ENCODE assay signal across 11 mouse cellular contexts in genomic region chr9:55538377-55538776, GRCm38 (mm10). TPM values are rescaled to one million over a fixed set of nuclear protein-coding genes. Genes with fewer than 3 reads are reported as not detected.
DNase-seq lines count a peak whose midpoint lies in the region; ATAC-seq and TF ChIP-seq lines count a peak whose summit lies in the region.
"Had no signal": no experiment of that assay in that cellular context is flagged by ENCODE, and none has a peak within 500 bp of the region (broad histone marks: within the 10 kb centered on the region; RNA-seq: fewer than 3 reads in every experiment).

Gene Isl2, plus strand, starts transcription at chr9:55538672.

- no peaks in the 10 kb centered on the region for H3K36me3 ChIP-seq in forebrain, embryonic 13.5 days (ENCODE audit: poor library complexity, severe bottlenecking)
- no peaks in the 10 kb centered on the region for H3K36me3 ChIP-seq in forebrain, postnatal 0 days (ENCODE audit: insufficient read depth)
- no peaks in the 10 kb centered on the region for H3K36me3 ChIP-seq in liver, embryonic 12.5 days
- no peaks in the 10 kb centered on the region for H3K36me3 ChIP-seq in liver, postnatal 0 days (replicated peaks; ENCODE audit: insufficient read depth, low read length)

- no peak for TF ChIP-seq CTCF in forebrain, postnatal 0 days (IDR thresholded peaks at IDR 0.05; ENCODE audit: low read depth)
- TF ChIP-seq CTCF in liver, postnatal 0 days (IDR thresholded peaks at IDR 0.05; ENCODE audit: low read depth): no peak
- TF ChIP-seq CTCF in left cerebral cortex, adult 2 months (IDR thresholded peaks at IDR 0.05): no peak

- H3K4me1 ChIP-seq in forebrain, embryonic 13.5 days: peaks cover 26% of the 10 kb centered on the region
- H3K4me1 ChIP-seq in forebrain, postnatal 0 days (ENCODE audit: insufficient read depth): no peaks in the 10 kb centered on the region
- H3K4me1 ChIP-seq in liver, embryonic 12.5 days: peaks cover 20% of the 10 kb centered on the region
- H3K4me1 ChIP-seq in liver, postnatal 0 days (ENCODE audit: insufficient read depth): peaks cover 16% of the 10 kb centered on the region

- WGBS in forebrain, embryonic 13.5 days: 3% methylated on average over 4 of the region's 4 CpGs
- 9% methylated on average over 4 of the region's 4 CpGs for WGBS in forebrain, postnatal 0 days
- 18% methylated on average over 4 of the region's 4 CpGs for WGBS in liver, embryonic 12.5 days (ENCODE audit: insufficient replicate concordance)
- 18% methylated on average over 4 of the region's 4 CpGs for WGBS in liver, postnatal 0 days (ENCODE audit: insufficient replicate concordance)

- peaks cover 69% of the 10 kb centered on the region for H3K27me3 ChIP-seq in forebrain, embryonic 13.5 days
- peaks cover 50% of the 10 kb centered on the region for H3K27me3 ChIP-seq in forebrain, postnatal 0 days (ENCODE audit: insufficient read depth, low read length)
- peaks cover 90% of the 10 kb centered on the region for H3K27me3 ChIP-seq in liver, embryonic 12.5 days (replicated peaks)
- peaks cover 67% of the 10 kb centered on the region for H3K27me3 ChIP-seq in liver, postnatal 0 days (ENCODE audit: insufficient read depth, low read length)
- H3K27me3 ChIP-seq: Patski had no signal

- no peak within 1 kb of the TSS for H3K27ac ChIP-seq in forebrain, embryonic 13.5 days
- H3K27ac ChIP-seq in forebrain, postnatal 0 days (ENCODE audit: low read depth, low read length): no peak within 1 kb of the TSS
- H3K27ac ChIP-seq in liver, embryonic 12.5 days: no peak within 1 kb of the TSS
- no peak within 1 kb of the TSS for H3K27ac ChIP-seq in liver, postnatal 0 days (ENCODE audit: low read depth)
- H3K27ac ChIP-seq in left cerebral cortex, adult 2 months: no peak within 1 kb of the TSS
- H3K27ac ChIP-seq: liver, embryonic 14.5 days had no signal

- H3K9ac ChIP-seq in forebrain, embryonic 13.5 days: no peak within 1 kb of the TSS
- H3K9ac ChIP-seq in forebrain, postnatal 0 days: no peak within 1 kb of the TSS
- no peak within 1 kb of the TSS for H3K9ac ChIP-seq in liver, embryonic 12.5 days
- H3K9ac ChIP-seq in liver, postnatal 0 days (replicated peaks): no peak within 1 kb of the TSS
- H3K9ac ChIP-seq: liver, embryonic 14.5 days had no signal

- H3K9me3 ChIP-seq in forebrain, embryonic 13.5 days (replicated peaks): no peaks in the 10 kb centered on the region
- H3K9me3 ChIP-seq in forebrain, postnatal 0 days (ENCODE audit: low read length): no peaks in the 10 kb centered on the region
- H3K9me3 ChIP-seq in liver, embryonic 12.5 days (replicated peaks): no peaks in the 10 kb centered on the region
- no peaks in the 10 kb centered on the region for H3K9me3 ChIP-seq in liver, postnatal 0 days (ENCODE audit: low read length)

- no peak for TF ChIP-seq EP300 in liver, postnatal 0 days (IDR thresholded peaks at IDR 0.05; ENCODE audit: low read depth)

- H3K4me2 ChIP-seq in forebrain, embryonic 13.5 days: no peak within 1 kb of the TSS
- no peak within 1 kb of the TSS for H3K4me2 ChIP-seq in forebrain, postnatal 0 days (ENCODE audit: low read depth)
- H3K4me2 ChIP-seq in liver, embryonic 12.5 days: 0 out of 2 replicates have a peak within 1 kb of the TSS, but pooled peaks have one; percentile 69
- no peak within 1 kb of the TSS for H3K4me2 ChIP-seq in liver, postnatal 0 days (ENCODE audit: low read depth, low read length)

- intact Hi-C loops in gastrocnemius, postnatal 14 days (cut with DNase I; ENCODE audit: low total_unique reads): loop anchor here (10.0 kb wide), 2 partner anchors 74 to 386 kb away; no protein-coding TSS in a partner anchor
- intact Hi-C loops in left cerebral cortex, adult 2 months (cut with DNase I): no loop called here

- H3K4me3 ChIP-seq in forebrain, embryonic 13.5 days: 0 out of 2 replicates have a peak within 1 kb of the TSS, but pooled peaks have one; percentile 6
- no peak within 1 kb of the TSS for H3K4me3 ChIP-seq in forebrain, postnatal 0 days (ENCODE audit: low read depth, low read length)
- H3K4me3 ChIP-seq in liver, embryonic 12.5 days: no peak within 1 kb of the TSS
- no peak within 1 kb of the TSS for H3K4me3 ChIP-seq in liver, postnatal 0 days (ENCODE audit: low read depth, low read length)
- H3K4me3 ChIP-seq in left cerebral cortex, adult 2 months: no peak within 1 kb of the TSS

- no peak for ATAC-seq in forebrain, embryonic 13.5 days
- ATAC-seq in forebrain, postnatal 0 days: no peak
- no peak for ATAC-seq in liver, embryonic 12.5 days
- no peak for ATAC-seq in liver, postnatal 0 days
- ATAC-seq: Patski had no signal

- DNase-seq in forebrain, postnatal 0 days: no peak
- no peak for DNase-seq in liver, postnatal 0 days
- peak; percentile 59 for DNase-seq in forelimb bud, embryonic 11.5 days (ENCODE audit: low read depth, low spot score)
- peak; percentile 19 for DNase-seq in retina, embryonic 14.5 days (ENCODE audit: low spot score)
- no peak for DNase-seq in gastrocnemius, postnatal 14 days
- DNase-seq in left cerebral cortex, adult 2 months (ENCODE audit: extremely low spot score in 1 of 2, low spot score in 2 of 2): no peak

RNA-seq across cellular contexts. Expression of gene Isl2, which starts in this region (rescaled TPM):
- polyA plus RNA-seq in forebrain, embryonic 13.5 days (2015; fragmentation: Nextera tagmentation; extraction: Ambion mirVana): 0.19 TPM in 1 of 2 replicates, not detected in the other
- not detected in 2 replicates for total RNA-seq in forebrain, postnatal 0 days (2014; rRNA removed)
- polyA plus RNA-seq in forebrain, postnatal 0 days (2015; fragmentation: Nextera tagmentation; extraction: Ambion mirVana): not detected in 2 replicates
- polyA plus RNA-seq in liver, embryonic 12.5 days (2016; fragmentation: Nextera tagmentation; extraction: Ambion mirVana): 0.50 and 1.3 TPM in 2 replicates
- not detected in 2 replicates for polyA plus RNA-seq in liver, postnatal 0 days (2015; fragmentation: Nextera tagmentation; extraction: Ambion mirVana)
- total RNA-seq in gastrocnemius, postnatal 14 days (2021): not detected
- not detected for total RNA-seq in left cerebral cortex, adult 2 months (2021)
- total RNA-seq: granulocyte monocyte progenitor cell, adult 5-6 weeks had no signal

Comparison
In these comparisons a context has a peak if more than half of its experiments do, and no peak if none do; other contexts are left out.
1. DNase-seq: peak in forelimb bud, embryonic 11.5 days (single experiment) and retina, embryonic 14.5 days (single experiment); none in forebrain, postnatal 0 days (single experiment), liver, postnatal 0 days (single experiment), gastrocnemius, postnatal 14 days (single experiment) and left cerebral cortex, adult 2 months (0 of 2).